8 mouse cellular contexts compared by ENCODE assay signal in genomic region chr5:120679676-120680555, GRCm38 (mm10). TPM values are rescaled to one million over a fixed set of nuclear protein-coding genes. Genes with fewer than 3 reads are reported as not detected.
DNase-seq lines count a peak whose midpoint lies in the region; TF ChIP-seq lines count a peak whose summit lies in the region.

No protein-coding gene starts in this region.

- peak overlapping the region; percentile 28 to 58 for H3K4me3 ChIP-seq in ES-E14 (ENCODE audit: insufficient read depth in 1 of 2, low read depth in 1 of 2, low read length in 2 of 2, poor library complexity in 1 of 2, severe bottlenecking in 1 of 2)
- no peak overlapping the region for H3K4me3 ChIP-seq in cerebellum, adult 2 months (replicated peaks; ENCODE audit: insufficient read depth, low read depth, low read length)
- peak overlapping the region; percentile 61 for H3K4me3 ChIP-seq in hindbrain, embryonic 10.5 days

- no peak for TF ChIP-seq POLR2A in cerebellum, adult 2 months (IDR thresholded peaks at IDR 0.05; ENCODE audit: borderline replicate concordance, insufficient read depth, low read length)

- H3K27me3 ChIP-seq in cerebellum, adult 2 months (ENCODE audit: control insufficient read depth, insufficient read depth, low read length) = no peaks in the 10 kb centered on the region
- peaks cover 54% of the 10 kb centered on the region for H3K27me3 ChIP-seq in hindbrain, embryonic 10.5 days (ENCODE audit: insufficient read depth, poor library complexity, severe bottlenecking)

- in situ Hi-C loops in ES-E14 (cut with MboI; ENCODE audit: low sequenced_read_pairs in 2 of 2, unreplicated experiment in 2 of 2) = no loop called here

- WGBS in cerebellum, adult 2 months = 24% methylated on average over 24 of the region's 24 CpGs
- 2% methylated on average over 24 of the region's 24 CpGs for WGBS in hindbrain, embryonic 10.5 days

- peak; percentile 91 for DNase-seq in ES-E14 (ENCODE audit: low read depth, low spot score)
- DNase-seq in cerebellum, adult 2 months = peak; percentile 65 to 79
- DNase-seq in forelimb bud, embryonic 11.5 days (ENCODE audit: low read depth, low spot score) = peak; percentile 91
- peak; percentile 93 for DNase-seq in hindbrain, embryonic 10.5 days (ENCODE audit: low spot score)
- DNase-seq in layer of hippocampus, adult 8-10 months (ENCODE audit: low spot score in 2 of 2) = peak; percentile 93 to 95
- DNase-seq in lung, adult 18-20 months = peak; percentile 50 to 60
- peak; percentile 83 for DNase-seq in ovary, adult 18-20 months (ENCODE audit: low spot score)
- DNase-seq in thymus, postnatal 36 days = peak; percentile 46 to 57

- TF ChIP-seq CTCF in cerebellum, adult 2 months (IDR thresholded peaks at IDR 0.05; ENCODE audit: borderline replicate concordance, insufficient read depth, low read depth, low read length) = peak; percentile 76

- H3K9ac ChIP-seq in ES-E14 (ENCODE audit: insufficient read depth, low read depth, low read length, poor library complexity, severe bottlenecking) = peak overlapping the region; percentile 52; the same call in 1 of the 2 replicates

- peak overlapping the region; percentile 59; the same call in 1 of the 2 replicates for H3K27ac ChIP-seq in ES-E14 (ENCODE audit: insufficient read depth, low read depth, low read length, poor library complexity, severe bottlenecking)
- no peak overlapping the region for H3K27ac ChIP-seq in cerebellum, adult 2 months (ENCODE audit: insufficient read depth, low read length)
- H3K27ac ChIP-seq in hindbrain, embryonic 10.5 days = peak overlapping the region; percentile 93

- H3K4me1 ChIP-seq in ES-E14 (ENCODE audit: control insufficient read depth in 2 of 2, insufficient read depth in 2 of 2, low read length in 2 of 2, poor library complexity in 1 of 2) = peaks cover 4 to 11% of the 10 kb centered on the region in 2 experiments; a peak in 3 of 4 replicates
- H3K4me1 ChIP-seq in cerebellum, adult 2 months (ENCODE audit: control insufficient read depth, insufficient read depth, low read length) = peaks cover 11% of the 10 kb centered on the region; the same call in 1 of the 2 replicates
- peaks cover 39% of the 10 kb centered on the region for H3K4me1 ChIP-seq in hindbrain, embryonic 10.5 days (replicated peaks)

- H3K36me3 ChIP-seq in ES-E14 (ENCODE audit: control insufficient read depth, insufficient read depth, low read length, poor library complexity, severe bottlenecking) = peaks cover 3% of the 10 kb centered on the region; the same call in 1 of the 2 replicates
- H3K36me3 ChIP-seq in hindbrain, embryonic 10.5 days = no peaks in the 10 kb centered on the region

- H3K9me3 ChIP-seq in ES-E14 (ENCODE audit: control insufficient read depth, insufficient read depth, low read depth, low read length) = no peaks in the 10 kb centered on the region
- no peaks in the 10 kb centered on the region for H3K9me3 ChIP-seq in hindbrain, embryonic 10.5 days

TF ChIP-seq in ES-E14, 5 proteins besides CTCF, POLR2A, EP300 and RAD21:
- peak; percentile 95 for TF ChIP-seq ZNF384 (IDR thresholded peaks at IDR 0.05; ENCODE audit: low read depth, low read length)
- 0 out of 2 replicates have a peak, but pooled peaks have one; percentile 23 for TF ChIP-seq ZC3H11A (IDR thresholded peaks at IDR 0.05; ENCODE audit: borderline replicate concordance, low read depth, low read length)
- TF ChIP-seq MAFK (IDR thresholded peaks at IDR 0.05; ENCODE audit: insufficient read depth, low read depth, low read length) = no peak
TF ChIP-seq in ES-E14: peak in this region for 2.

RNA-seq across cellular contexts. Expression of gene Rasal1, which starts 31.3 kb away (rescaled TPM):
- total RNA-seq in ES-E14 (2012; rRNA removed) = 3.5 and 6.9 TPM in 2 replicates
- polyA plus RNA-seq in cerebellum, adult 2 months (2012; rRNA removed) = 24.7 and 30.5 TPM in 2 replicates
- 0.13 and 0.15 TPM in 2 replicates for polyA plus RNA-seq in hindbrain, embryonic 10.5 days (2016; fragmentation: Nextera tagmentation; extraction: Ambion mirVana)
- total RNA-seq in layer of hippocampus, adult 8-10 months (2022) = 100 to 1,000 TPM in 2 of 4 experiments, 10 to 100 TPM in 2; 84.4 to 112 (median 96.9) TPM

RNA-seq across cellular contexts. Expression of gene Dtx1, which starts 31.8 kb away (rescaled TPM):
- 13.6 and 29.4 TPM in 2 replicates for total RNA-seq in ES-E14 (2012; rRNA removed)
- polyA plus RNA-seq in cerebellum, adult 2 months (2012; rRNA removed) = 123 and 127 TPM in 2 replicates
- polyA plus RNA-seq in hindbrain, embryonic 10.5 days (2016; fragmentation: Nextera tagmentation; extraction: Ambion mirVana) = 1.7 and 5.8 TPM in 2 replicates
- total RNA-seq in layer of hippocampus, adult 8-10 months (2022) = 10 to 100 TPM; 62.9 to 71.1 (median 66.9) TPM

RNA-seq across cellular contexts. Expression of gene Cfap73, which starts 45.9 kb away (rescaled TPM):
- not detected in 2 replicates for total RNA-seq in ES-E14 (2012; rRNA removed)
- polyA plus RNA-seq in cerebellum, adult 2 months (2012; rRNA removed) = 0.24 and 0.31 TPM in 2 replicates
- 0.85 TPM in 1 of 2 replicates, not detected in the other for polyA plus RNA-seq in hindbrain, embryonic 10.5 days (2016; fragmentation: Nextera tagmentation; extraction: Ambion mirVana)
- under 1 TPM in 2 of 4 experiments, not detected in 2; 0.50 to 0.56 TPM for total RNA-seq in layer of hippocampus, adult 8-10 months (2022)

Comparison
In these comparisons a context has a peak if more than half of its experiments do, and no peak if none do; other contexts are left out.
1. RNA of gene Rasal1, which starts 31.3 kb away (total RNA-seq): 84.4 to 112 TPM in layer of hippocampus, adult 8-10 months; 3.5 to 6.9 TPM in ES-E14; every median in the first group is over 10 times any median in the second.
2. Peak in every context shown above with its lines, with median percentiles within 50 percentile points of each other: DNase-seq.